Mouse (Mus musculus) hindbrain, embryonic 10.5 days (tissue): ENCODE results near the gene Dmd. TPM values are rescaled to one million over a fixed set of nuclear protein-coding genes. Genes with fewer than 3 reads are reported as not detected.
A peak's percentile ranks its signal among the peaks of the same experiment; 100 is the strongest.

ENCODE experiments used
- DNase-seq: peaks from one replicate; pipeline ENCODE4 v3.0.0-alpha.2; 2017; ENCODE audit warnings: low spot score
- H3K27ac ChIP-seq: fragments of 300-500 bp; sonication (generic); 2 replicates; pipeline ENCODE4 v1.5.1; 2016; ENCODE audit warnings: mild to moderate bottlenecking, moderate library complexity
- H3K27me3 ChIP-seq: fragments of 300-500 bp; sonication (generic); 2 replicates; pipeline ENCODE4 v1.6.1; 2016; ENCODE audit warnings: mild to moderate bottlenecking; ENCODE audit not compliant: poor library complexity, insufficient read depth, severe bottlenecking
- H3K36me3 ChIP-seq: fragments of 300-500 bp; sonication (generic); 2 replicates; pipeline ENCODE4 v1.6.1; 2016; ENCODE audit warnings: mild to moderate bottlenecking, moderate library complexity
- H3K4me1 ChIP-seq: fragments of 300-500 bp; sonication (generic); replicated peaks from 2 replicates; pipeline ENCODE4 v1.6.1; 2016; ENCODE audit warnings: mild to moderate bottlenecking
- H3K4me3 ChIP-seq: fragments of 300-500 bp; sonication (generic); 2 replicates; pipeline ENCODE4 v1.5.1; 2016; ENCODE audit warnings: mild to moderate bottlenecking, moderate library complexity
- H3K9me3 ChIP-seq: fragments of 300-500 bp; sonication (generic); 2 replicates; pipeline ENCODE4 v1.6.1; 2016; ENCODE audit warnings: mild to moderate bottlenecking, moderate library complexity
- WGBS: fragments of 180-500 bp; shearing (Covaris S2); methylation state at CpG from one replicate; pipeline ENCODE4 v1.1.7; 2016; 5-methylcytosine and 5-hydroxymethylcytosine counted together
- polyA plus RNA-seq: library from polyadenylated mRNA; unstranded; fragments of >200 nt; fragmentation: Nextera tagmentation; extraction: Ambion mirVana; gene quantifications from 2 replicates; pipeline ENCODE4 v1.2.1, GENCODE M21; 2016

The Dmd gene
- polyA plus RNA-seq, 1 experiment from 2014 or later, result 15.2 TPM

DNA sequence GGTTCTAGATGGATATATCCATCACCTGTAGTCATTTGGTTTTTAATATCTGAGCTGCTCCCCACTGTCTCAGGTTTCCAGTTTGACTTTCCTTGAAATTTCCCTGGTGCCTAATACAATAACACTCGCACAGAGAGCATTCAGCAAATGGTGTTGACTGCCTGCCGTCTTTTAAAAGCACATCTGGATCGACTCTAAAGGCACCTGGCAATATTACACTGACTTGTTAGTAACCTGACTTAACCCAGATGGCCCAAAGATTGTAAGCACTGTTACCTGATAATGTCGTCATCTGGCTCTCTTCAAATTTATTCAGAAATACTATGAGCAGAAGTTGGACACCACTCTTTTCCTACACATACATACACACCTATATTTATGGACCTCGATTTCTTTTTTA, 2011.9 kb downstream of the Dmd start:
- Histone ChIP-seq H3K4me3 (no peak overlapping the region), H3K9me3 (no peaks in the 10 kb centered on the region), H3K27ac (no peak overlapping the region), H3K36me3 (no peaks in the 10 kb centered on the region), H3K4me1 (no peaks in the 10 kb centered on the region), H3K27me3 (no peaks in the 10 kb centered on the region)
- no peak for DNase-seq
- WGBS, result 77% methylated on average over 5 of the region's 5 CpGs

DNA sequence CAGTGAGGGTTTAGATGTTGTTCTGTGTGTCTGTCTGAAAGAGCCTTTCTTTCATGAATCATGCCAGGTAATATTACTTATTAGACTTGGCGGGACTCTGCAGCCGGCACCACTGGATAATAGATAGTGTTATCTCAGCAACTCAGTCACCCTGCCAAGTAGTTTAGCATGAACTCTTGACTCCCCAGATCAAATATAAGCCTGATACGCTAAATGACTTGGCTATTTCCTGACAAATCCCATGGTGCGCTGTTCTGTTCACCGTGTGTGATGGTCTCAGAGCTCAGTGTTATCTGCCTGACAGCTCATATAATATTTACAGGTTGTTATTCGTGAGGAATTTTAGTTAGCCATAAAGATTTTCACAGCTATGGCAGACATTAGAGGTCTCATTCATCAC, 2012.3 kb downstream of the Dmd start:
- 83% methylated on average over 6 of the region's 6 CpGs for WGBS
- no peak overlapping the region for H3K27ac ChIP-seq

DNA sequence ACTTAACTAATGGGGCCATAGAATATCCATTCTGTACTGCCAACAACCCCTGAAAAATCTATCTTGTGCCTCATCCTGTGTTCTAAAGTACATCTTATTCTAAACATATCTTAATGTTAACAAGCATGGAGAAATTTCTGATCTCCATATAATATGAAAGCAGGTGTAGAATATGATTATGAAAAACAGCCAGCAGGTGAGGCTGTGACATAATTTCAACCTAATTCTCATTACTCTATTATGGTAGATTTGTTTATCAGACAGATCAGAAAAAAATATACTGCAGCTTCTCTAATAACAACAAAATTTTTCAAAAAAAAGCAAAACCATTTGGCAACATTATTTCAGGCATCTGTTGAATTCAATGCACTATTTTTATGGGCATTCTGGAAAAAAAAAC, 2059.6 kb downstream of the Dmd start:
- no peaks in the 10 kb centered on the region for H3K4me1 ChIP-seq

More for the DNA sequence above, 2012.3 kb downstream of the Dmd start:
- no peaks in the 10 kb centered on the region for H3K4me1 ChIP-seq
- H3K27me3 ChIP-seq, result no peaks in the 10 kb centered on the region
- no peaks in the 10 kb centered on the region for H3K36me3 ChIP-seq
- H3K4me3 ChIP-seq, result no peak overlapping the region
- H3K9me3 ChIP-seq, result no peaks in the 10 kb centered on the region
- DNase-seq, result no peak

DNA sequence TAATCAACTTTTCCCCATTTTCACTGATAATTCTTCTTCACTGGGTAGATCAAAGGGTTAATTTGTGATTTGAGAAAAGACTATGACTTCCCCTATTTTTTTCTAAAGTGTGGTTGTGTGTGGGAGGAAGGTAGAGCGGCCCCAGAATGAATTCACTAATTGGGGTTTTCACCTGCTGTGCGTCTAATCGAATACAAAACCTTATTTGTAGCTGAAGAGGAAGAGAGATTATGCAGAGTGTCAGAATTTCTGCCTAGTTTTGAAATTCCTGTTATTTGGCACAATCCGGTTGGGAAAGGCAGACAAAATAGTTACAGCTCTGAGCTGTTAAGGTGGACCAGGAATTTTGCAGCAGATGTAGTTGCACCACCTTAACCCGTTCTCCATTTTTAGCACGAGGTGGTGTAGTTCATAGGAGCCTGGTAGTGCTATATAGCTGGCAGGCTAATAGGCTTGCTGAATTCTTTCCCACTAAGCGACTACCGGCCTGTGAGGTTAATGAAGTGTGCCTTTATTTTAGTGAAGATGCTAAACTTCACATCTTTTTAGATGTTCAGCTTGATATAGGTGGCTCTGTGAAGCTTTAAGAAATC, 2092.9 kb downstream of the Dmd start:
- Histone ChIP-seq H3K9me3 (no peaks in the 10 kb centered on the region), H3K27me3 (peaks cover 3% of the 10 kb centered on the region), H3K4me1 (no peaks in the 10 kb centered on the region), H3K36me3 (no peaks in the 10 kb centered on the region), H3K4me3 (no peak overlapping the region), H3K27ac (no peak overlapping the region)
- DNase-seq, result no peak
- WGBS, result 50% methylated on average over 8 of the region's 8 CpGs

More for the DNA sequence above, 2059.6 kb downstream of the Dmd start:
- Histone ChIP-seq H3K27me3 (no peaks in the 10 kb centered on the region), H3K27ac (no peak overlapping the region), H3K36me3 (no peaks in the 10 kb centered on the region), H3K9me3 (no peaks in the 10 kb centered on the region), H3K4me3 (no peak overlapping the region)
- DNase-seq, result no peak

DNA sequence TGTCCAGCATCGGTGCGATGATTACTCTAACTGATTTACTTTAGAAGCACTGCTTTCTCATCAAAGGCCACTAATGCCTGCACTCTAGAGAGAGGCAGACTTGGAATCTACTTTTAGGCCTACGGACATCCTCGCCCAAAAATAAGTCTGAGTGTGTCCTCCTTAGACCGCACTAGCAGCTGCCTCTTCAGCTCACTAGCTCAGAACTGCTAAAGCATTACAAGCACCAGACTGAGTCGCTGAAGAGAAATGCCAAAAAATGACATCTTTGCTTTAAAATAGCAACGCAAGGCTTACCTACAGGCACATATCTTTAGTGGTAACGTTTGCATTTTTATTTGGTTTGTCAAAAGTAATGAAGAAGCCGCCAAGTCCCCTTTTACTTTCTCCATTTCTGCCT, 2098.0 kb downstream of the Dmd start:
- no peaks in the 10 kb centered on the region for H3K36me3 ChIP-seq
- no peaks in the 10 kb centered on the region for H3K4me1 ChIP-seq
- H3K27ac ChIP-seq, result no peak overlapping the region
- no peaks in the 10 kb centered on the region for H3K9me3 ChIP-seq
- no peak overlapping the region for H3K4me3 ChIP-seq
- WGBS, result 89% methylated on average over 9 of the region's 9 CpGs
- H3K27me3 ChIP-seq, result peaks cover 24% of the 10 kb centered on the region
- no peak for DNase-seq

DNA sequence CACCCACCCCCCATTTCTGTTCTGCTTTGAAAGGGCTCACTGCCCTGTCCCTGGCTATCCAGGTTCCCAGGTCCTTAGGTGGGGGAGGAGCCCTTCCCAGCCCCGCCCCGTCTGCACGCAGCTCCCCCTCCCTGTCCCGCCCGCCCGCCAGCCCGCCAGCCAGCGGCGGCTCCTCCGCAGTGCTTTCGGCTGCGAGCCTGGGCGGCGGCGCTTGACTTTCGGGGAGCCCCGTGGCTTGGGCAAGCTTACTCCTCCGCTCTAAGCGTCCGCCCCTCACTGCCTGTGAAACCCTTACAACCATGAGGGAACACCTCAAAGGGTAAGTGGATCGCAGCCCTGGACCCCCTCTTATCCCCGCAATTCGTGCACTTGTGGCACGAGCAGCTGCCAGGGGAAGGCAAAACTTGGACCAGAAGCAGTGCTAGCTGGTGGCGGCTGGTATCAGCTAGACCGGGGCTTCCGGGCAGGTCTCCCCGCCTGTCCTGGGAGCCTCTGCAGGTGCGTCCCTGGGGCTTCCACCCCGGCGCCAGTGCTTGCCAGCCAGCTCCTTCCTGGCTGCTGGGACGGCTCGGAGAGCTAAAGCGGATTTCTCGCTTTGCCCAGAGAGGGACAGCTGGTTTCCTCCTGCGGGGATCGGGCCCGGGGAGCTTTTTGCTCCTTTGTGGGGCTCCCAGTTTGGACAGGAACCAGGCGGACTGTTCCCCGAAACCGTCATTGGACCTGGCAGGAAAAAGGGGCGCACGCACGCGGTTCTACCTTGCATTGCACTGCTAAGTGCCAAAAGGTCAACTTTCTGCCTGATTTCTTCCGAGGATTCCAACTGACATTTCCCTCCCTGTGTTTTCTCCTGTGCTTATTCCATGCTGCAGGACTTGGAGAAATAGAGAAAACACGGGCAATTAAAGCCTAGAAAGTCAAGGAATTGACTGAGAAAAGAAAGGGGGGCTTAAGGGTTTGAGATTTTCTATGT, 2099.8 kb downstream of the Dmd start:
- peak; percentile 50 for DNase-seq
- H3K4me1 ChIP-seq, result no peaks in the 10 kb centered on the region
- WGBS, result 17% methylated on average over 47 of the region's 47 CpGs
- H3K36me3 ChIP-seq, result no peaks in the 10 kb centered on the region
- peaks cover 30% of the 10 kb centered on the region for H3K27me3 ChIP-seq
- peak overlapping the region; percentile 84 for H3K27ac ChIP-seq
- peak overlapping the region; percentile 62 for H3K4me3 ChIP-seq
- H3K9me3 ChIP-seq, result no peaks in the 10 kb centered on the region

DNA sequence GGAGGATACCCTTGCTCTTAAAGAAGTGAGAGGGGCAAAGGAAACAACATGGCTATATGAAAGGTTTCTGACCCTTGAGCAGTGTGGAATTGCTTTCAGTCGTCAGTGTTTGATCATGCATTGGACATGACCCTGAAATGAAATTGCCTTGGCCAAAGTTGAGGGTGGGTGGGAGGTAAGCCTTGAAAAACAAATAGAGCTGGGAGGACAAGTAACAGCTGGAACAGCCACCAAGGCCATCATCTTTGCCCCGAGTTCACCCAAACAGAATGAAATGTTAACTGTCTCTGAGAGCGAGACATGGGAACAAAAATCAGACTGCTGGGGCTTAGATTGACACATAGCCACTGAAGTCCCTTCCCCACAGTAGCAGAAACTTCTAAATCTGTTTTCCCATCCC, 2100.9 kb downstream of the Dmd start:
- peak overlapping the region; percentile 62 for H3K4me3 ChIP-seq
- 37% methylated on average over 3 of the region's 3 CpGs for WGBS

DNA sequence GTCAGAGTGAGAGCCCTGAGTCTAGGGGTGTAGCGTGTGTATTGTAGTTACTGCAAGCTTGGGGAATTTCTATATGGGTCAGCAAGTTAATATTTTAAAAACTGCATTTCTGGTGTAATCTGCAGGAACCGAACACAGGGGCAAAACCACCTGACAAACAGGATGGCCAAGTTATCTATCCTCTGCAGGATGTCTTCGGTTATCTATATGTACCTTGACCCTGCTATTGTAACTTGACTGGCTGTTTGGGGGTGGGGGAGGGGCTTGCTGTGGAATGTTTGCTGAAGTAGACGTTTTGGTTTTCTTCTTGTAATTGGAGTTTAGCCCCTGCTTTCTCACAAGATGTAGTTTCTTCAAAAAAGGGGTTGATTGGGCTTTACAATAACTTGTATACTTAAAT, 2124.9 kb downstream of the Dmd start:
- Histone ChIP-seq H3K27me3 (no peaks in the 10 kb centered on the region), H3K4me3 (no peak overlapping the region), H3K4me1 (no peaks in the 10 kb centered on the region), H3K27ac (no peak overlapping the region), H3K9me3 (no peaks in the 10 kb centered on the region), H3K36me3 (no peaks in the 10 kb centered on the region)
- 64% methylated on average over 4 of the region's 4 CpGs for WGBS
- no peak for DNase-seq

More for the DNA sequence above, 2100.9 kb downstream of the Dmd start:
- H3K27me3 ChIP-seq, result peaks cover 30% of the 10 kb centered on the region
- no peaks in the 10 kb centered on the region for H3K9me3 ChIP-seq
- DNase-seq, result no peak
- H3K4me1 ChIP-seq, result no peaks in the 10 kb centered on the region
- no peak overlapping the region for H3K27ac ChIP-seq
- H3K36me3 ChIP-seq, result no peaks in the 10 kb centered on the region

DNA sequence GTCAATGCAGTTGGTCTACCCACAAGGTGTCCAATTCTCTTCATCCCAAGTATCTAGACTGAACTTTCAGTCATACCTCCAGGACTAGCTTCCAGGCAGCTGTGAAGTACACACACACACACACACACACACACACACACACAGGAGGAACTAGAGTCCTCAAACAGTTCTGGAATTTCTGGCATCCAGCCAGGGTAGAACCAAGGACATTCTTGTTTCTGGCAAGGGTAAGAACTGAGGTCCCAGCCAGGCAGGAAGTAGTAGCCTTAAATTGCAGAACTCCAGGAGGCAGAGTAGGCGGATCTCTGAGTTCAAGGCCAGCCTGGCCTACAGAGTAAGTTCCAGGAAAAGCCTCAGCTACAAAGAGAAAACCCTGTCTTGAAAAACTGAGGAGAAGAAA, 2128.2 kb downstream of the Dmd start:
- Histone ChIP-seq H3K9me3 (no peaks in the 10 kb centered on the region), H3K27ac (no peak overlapping the region), H3K27me3 (no peaks in the 10 kb centered on the region), H3K36me3 (no peaks in the 10 kb centered on the region), H3K4me1 (no peaks in the 10 kb centered on the region), H3K4me3 (no peak overlapping the region)
- WGBS, result 81% methylated on average over 1 of the region's 1 CpGs
- no peak for DNase-seq

DNA sequence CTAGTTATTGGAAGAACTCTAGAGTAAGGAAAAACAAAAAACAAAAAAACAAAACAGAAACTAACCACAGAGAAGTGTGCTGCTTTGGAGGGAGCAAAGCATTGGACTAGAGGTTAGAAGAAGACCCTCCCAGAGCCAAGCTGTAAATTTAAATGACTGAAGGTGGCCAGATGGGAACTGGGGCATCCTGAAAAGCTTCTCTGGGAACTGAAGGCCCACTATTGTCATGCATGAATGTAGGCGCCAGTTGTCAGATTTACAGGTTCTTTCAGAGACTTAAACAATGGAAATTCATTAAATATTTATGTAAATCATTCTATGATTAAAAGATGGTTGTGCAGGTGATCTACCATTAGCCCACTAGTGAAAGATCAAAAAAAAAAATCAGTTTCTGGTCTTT, 2128.9 kb downstream of the Dmd start:
- no peak for DNase-seq
- H3K27me3 ChIP-seq, result 0 out of 2 replicates have a peak, but pooled peaks cover 4% of the 10 kb centered on the region
- no peaks in the 10 kb centered on the region for H3K4me1 ChIP-seq
- H3K27ac ChIP-seq, result no peak overlapping the region
- no peak overlapping the region for H3K4me3 ChIP-seq
- WGBS, result 52% methylated on average over 1 of the region's 1 CpGs
- no peaks in the 10 kb centered on the region for H3K36me3 ChIP-seq
- H3K9me3 ChIP-seq, result no peaks in the 10 kb centered on the region

DNA sequence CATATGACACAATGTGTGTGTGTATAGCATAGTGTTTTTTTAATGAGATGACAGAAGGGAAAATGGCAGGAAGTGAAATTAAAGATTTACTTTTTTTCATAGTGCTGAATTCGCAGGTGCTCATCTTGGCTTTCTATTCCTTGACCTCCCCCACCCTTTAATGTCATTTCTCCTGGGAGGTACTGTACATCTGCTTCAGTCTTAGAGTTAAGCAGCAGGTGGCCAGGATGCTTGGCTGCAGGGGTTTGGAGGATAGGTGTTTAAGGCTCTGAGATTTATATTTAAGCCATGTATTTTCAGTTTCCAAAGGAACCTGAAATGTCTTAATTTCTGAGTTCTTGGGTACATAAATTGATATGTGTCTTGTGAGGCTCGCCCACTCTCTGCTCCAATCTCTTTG, 2130.5 kb downstream of the Dmd start:
- Histone ChIP-seq H3K36me3 (no peaks in the 10 kb centered on the region), H3K9me3 (no peaks in the 10 kb centered on the region), H3K4me3 (no peak overlapping the region), H3K27me3 (peaks cover 4% of the 10 kb centered on the region; the same call in 1 of the 2 replicates), H3K27ac (no peak overlapping the region), H3K4me1 (no peaks in the 10 kb centered on the region)
- 72% methylated on average over 2 of the region's 2 CpGs for WGBS
- no peak for DNase-seq

DNA sequence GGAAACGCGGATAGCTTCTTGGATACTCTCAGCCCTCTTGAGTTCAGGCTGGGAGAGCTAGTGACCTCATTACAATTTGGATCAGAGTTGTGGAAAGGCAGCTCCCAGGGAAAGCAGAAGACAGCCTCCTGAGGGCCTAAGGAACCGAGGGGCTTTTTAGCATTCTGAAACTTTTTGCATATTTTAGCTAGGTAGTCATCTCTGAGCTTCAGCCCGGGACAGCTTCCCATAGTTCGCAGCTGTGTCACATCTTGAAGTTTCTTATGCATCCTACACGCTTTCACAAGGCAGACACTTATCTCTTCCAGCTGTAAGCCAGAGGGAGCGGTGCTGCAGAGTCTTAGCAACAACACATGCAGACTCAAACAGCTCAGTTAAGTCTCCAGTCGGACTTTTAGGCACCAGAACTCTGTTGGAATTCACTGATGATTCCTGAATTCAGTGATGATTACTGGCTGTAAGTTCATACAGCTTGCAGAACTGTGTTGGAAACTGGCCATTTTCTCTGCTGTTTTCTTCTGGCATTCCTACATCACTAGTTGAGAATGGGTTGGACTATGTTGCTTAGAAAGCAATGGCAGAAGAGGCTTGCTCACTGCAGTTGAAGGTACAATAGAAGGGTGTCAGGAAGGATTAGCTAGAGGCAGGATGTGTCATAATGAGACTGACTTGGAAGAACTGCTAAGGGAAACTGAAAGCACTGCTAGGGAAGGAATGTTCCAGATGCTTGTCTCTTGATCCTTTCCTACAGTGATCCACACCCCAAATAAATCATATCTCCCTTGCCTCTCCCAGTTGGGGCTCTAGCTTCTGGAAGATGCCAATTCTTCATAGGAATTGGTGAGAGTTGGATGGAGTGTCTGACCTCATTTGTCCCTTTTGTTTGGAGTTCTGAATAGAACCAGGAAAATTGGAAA, 2135.8 kb downstream of the Dmd start:
- no peaks in the 10 kb centered on the region for H3K9me3 ChIP-seq
- no peak overlapping the region for H3K4me3 ChIP-seq
- no peak overlapping the region for H3K27ac ChIP-seq
- no peak for DNase-seq
- no peaks in the 10 kb centered on the region for H3K4me1 ChIP-seq
- WGBS, result 69% methylated on average over 8 of the region's 8 CpGs
- no peaks in the 10 kb centered on the region for H3K36me3 ChIP-seq
- peaks cover 10% of the 10 kb centered on the region; the same call in 1 of the 2 replicates for H3K27me3 ChIP-seq
